Mouse (Mus musculus): ENCODE measurements around the gene Nkiras1.

The Nkiras1 gene

GRCm38 (mm10) chr14:18274526-18274925 is 3.6 kb downstream of the Nkiras1 start:
- no peak for DNase-seq (ENCODE audit: low spot score)

- no peak for DNase-seq (ENCODE audit: low spot score)
These were observed 9.4 kb downstream of the Nkiras1 start for GRCm38 (mm10) chr14:18280375-18280774.

- peak; percentile 29 for DNase-seq (ENCODE audit: low spot score)
These were observed 13.6 kb downstream of the Nkiras1 start for GRCm38 (mm10) chr14:18284581-18284980.

GRCm38 (mm10) chr14:18285476-18285875 is 14.5 kb downstream of the Nkiras1 start:
- DNase-seq (ENCODE audit: low spot score), result no peak

- DNase-seq (ENCODE audit: low spot score), result no peak
These were observed 15.5 kb downstream of the Nkiras1 start for GRCm38 (mm10) chr14:18286441-18286840.

GRCm38 (mm10) chr14:18287391-18287790 is 16.5 kb downstream of the Nkiras1 start:
- DNase-seq (ENCODE audit: low spot score), result no peak

GRCm38 (mm10) chr14:18292111-18292510 is 21.2 kb downstream of the Nkiras1 start:
- DNase-seq (ENCODE audit: low spot score), result no peak

GRCm38 (mm10) chr14:18292578-18292977 is 21.6 kb downstream of the Nkiras1 start:
- DNase-seq (ENCODE audit: low spot score), result no peak

- no peak for DNase-seq (ENCODE audit: low spot score)
These were observed 26.5 kb downstream of the Nkiras1 start for GRCm38 (mm10) chr14:18297441-18297840.

- DNase-seq (ENCODE audit: low spot score), result no peak
These were observed 27.9 kb downstream of the Nkiras1 start for GRCm38 (mm10) chr14:18298874-18299273.

GRCm38 (mm10) chr14:18300676-18301075 is 29.7 kb downstream of the Nkiras1 start:
- DNase-seq (ENCODE audit: low spot score), result no peak

- no peak for DNase-seq (ENCODE audit: low spot score)
These were observed 30.7 kb downstream of the Nkiras1 start for GRCm38 (mm10) chr14:18301591-18301990.

GRCm38 (mm10) chr14:18302750-18303149 is 31.8 kb downstream of the Nkiras1 start:
- DNase-seq (ENCODE audit: low spot score), result no peak

GRCm38 (mm10) chr14:18303262-18303661 is 32.3 kb downstream of the Nkiras1 start:
- peak; percentile 30 for DNase-seq (ENCODE audit: low spot score)

GRCm38 (mm10) chr14:18304165-18304564 is 33.2 kb downstream of the Nkiras1 start:
- no peak for DNase-seq (ENCODE audit: low spot score)

- no peak for DNase-seq (ENCODE audit: low spot score)
These were observed 46.8 kb downstream of the Nkiras1 start for GRCm38 (mm10) chr14:18317457-18318411.

GRCm38 (mm10) chr14:18326968-18327672 is 56.2 kb downstream of the Nkiras1 start:
- DNase-seq (ENCODE audit: low spot score), result no peak

GRCm38 (mm10) chr14:18330789-18331692 is 60.1 kb downstream of the Nkiras1 start:
- peak; percentile 18 for DNase-seq (ENCODE audit: low spot score)

GRCm38 (mm10) chr14:18331693-18332131 is 60.8 kb downstream of the Nkiras1 start, which contains the start of gene Ube2e1:
Gene Ube2e1 (minus strand): TSS chr14:18331859.
- DNase-seq (ENCODE audit: low spot score), result peak; percentile 66

Data from MN1 (cell line).